Mouse (Mus musculus) kidney, embryonic 14.5 days (tissue): ENCODE results near the gene Arl14. TPM values are rescaled to one million over a fixed set of nuclear protein-coding genes. Genes with fewer than 3 reads are reported as not detected.

ENCODE experiments used
- ATAC-seq: fragments of 200-750 bp; cut with Nextera tagmentation; 2 replicates; pipeline ENCODE4 v1.8.0; 2017; ENCODE audit warnings: moderate number of reproducible peaks, mild to moderate bottlenecking, moderate TSS enrichment, moderate library complexity; ENCODE audit not compliant: low FRiP score, low TSS enrichment
- H3K27ac ChIP-seq: fragments of 300-500 bp; sonication (generic); 2 replicates; pipeline ENCODE4 v1.5.1; 2014; ENCODE audit warnings: low read depth, mild to moderate bottlenecking, low read length, moderate library complexity, mixed read lengths
- H3K27me3 ChIP-seq: fragments of 300-500 bp; sonication (generic); 2 replicates; pipeline ENCODE4 v1.6.1; 2014; ENCODE audit warnings: mild to moderate bottlenecking, low read length; ENCODE audit not compliant: control insufficient read depth, insufficient read depth
- H3K36me3 ChIP-seq: fragments of 300-500 bp; sonication (generic); 2 replicates; pipeline ENCODE4 v1.6.1; 2014; ENCODE audit warnings: low read length, mixed read lengths; ENCODE audit not compliant: control insufficient read depth, insufficient read depth
- H3K4me1 ChIP-seq: fragments of 300-500 bp; sonication (generic); 2 replicates; pipeline ENCODE4 v1.6.1; 2014; ENCODE audit warnings: low read length, mixed read lengths; ENCODE audit not compliant: control insufficient read depth, insufficient read depth
- H3K4me2 ChIP-seq: fragments of 300-500 bp; sonication (generic); replicated peaks from 2 replicates; pipeline ENCODE4 v1.6.1; 2014; ENCODE audit warnings: low read depth, mild to moderate bottlenecking, low read length
- H3K4me3 ChIP-seq: fragments of 300-500 bp; sonication (generic); 2 replicates; pipeline ENCODE4 v1.5.1; 2014; ENCODE audit warnings: mild to moderate bottlenecking, low read length
- H3K9ac ChIP-seq: fragments of 300-500 bp; sonication (generic); 2 replicates; pipeline ENCODE4 v1.6.1; 2014; ENCODE audit warnings: low read depth, mild to moderate bottlenecking, low read length, moderate library complexity
- H3K9me3 ChIP-seq: fragments of 300-500 bp; sonication (generic); 2 replicates; pipeline ENCODE4 v1.6.1; 2016; ENCODE audit warnings: low read length; ENCODE audit not compliant: control insufficient read depth
- WGBS: fragments of 180-500 bp; shearing (Covaris S2); extraction: QIAGEN DNeasy Blood & Tissue Kit; methylation state at CpG from one replicate; pipeline ENCODE4 v1.1.7; 2014; 5-methylcytosine and 5-hydroxymethylcytosine counted together
- polyA plus RNA-seq: library from polyadenylated mRNA; unstranded; fragments of >200 nt; fragmentation: Nextera tagmentation; extraction: Ambion mirVana; gene quantifications from 2 replicates; pipeline ENCODE4 v1.2.1, GENCODE M21; 2014

The Arl14 gene
- polyA plus RNA-seq, 1 experiment from 2014 or later, result not detected

GRCm38 (mm10) chr3:69186643-69187042, 35.6 kb upstream of the Arl14 start:
- no peak overlapping the region for H3K4me2 ChIP-seq
- no peaks in the 10 kb centered on the region for H3K4me1 ChIP-seq
- H3K4me3 ChIP-seq, result no peak overlapping the region
- no peaks in the 10 kb centered on the region for H3K27me3 ChIP-seq
- H3K27ac ChIP-seq, result no peak overlapping the region
- WGBS, result 87% methylated on average over 16 of the region's 16 CpGs
- no peaks in the 10 kb centered on the region for H3K9me3 ChIP-seq
- ATAC-seq, result no peak
- no peaks in the 10 kb centered on the region for H3K36me3 ChIP-seq
- H3K9ac ChIP-seq, result no peak overlapping the region

- H3K4me3 ChIP-seq, result no peak overlapping the region
- H3K36me3 ChIP-seq, result no peaks in the 10 kb centered on the region
- H3K9ac ChIP-seq, result no peak overlapping the region
- no peaks in the 10 kb centered on the region for H3K9me3 ChIP-seq
- WGBS, result 91% methylated on average over 3 of the region's 3 CpGs
- peaks cover 7% of the 10 kb centered on the region for H3K4me1 ChIP-seq
- no peaks in the 10 kb centered on the region for H3K27me3 ChIP-seq
- no peak for ATAC-seq
- no peak overlapping the region for H3K27ac ChIP-seq
- H3K4me2 ChIP-seq, result no peak overlapping the region
These were observed 29.2 kb upstream of the Arl14 start for GRCm38 (mm10) chr3:69192995-69193394.

- peaks cover 7% of the 10 kb centered on the region for H3K4me1 ChIP-seq
- peak; percentile 35; the same call in 1 of the 2 replicates for ATAC-seq
- H3K36me3 ChIP-seq, result no peaks in the 10 kb centered on the region
- H3K9me3 ChIP-seq, result no peaks in the 10 kb centered on the region
- WGBS, result 20% methylated on average over 9 of the region's 9 CpGs
- no peaks in the 10 kb centered on the region for H3K27me3 ChIP-seq
- no peak overlapping the region for H3K4me2 ChIP-seq
- no peak overlapping the region for H3K27ac ChIP-seq
- no peak overlapping the region for H3K9ac ChIP-seq
- H3K4me3 ChIP-seq, result no peak overlapping the region
These were observed 27.7 kb upstream of the Arl14 start for GRCm38 (mm10) chr3:69194496-69194895.

GRCm38 (mm10) chr3:69195251-69195650, 27.0 kb upstream of the Arl14 start:
- H3K36me3 ChIP-seq, result no peaks in the 10 kb centered on the region
- peak; percentile 72; the same call in 1 of the 2 replicates for ATAC-seq
- 30% methylated on average over 8 of the region's 8 CpGs for WGBS
- peaks cover 7% of the 10 kb centered on the region for H3K4me1 ChIP-seq
- H3K4me3 ChIP-seq, result no peak overlapping the region
- H3K27ac ChIP-seq, result no peak overlapping the region
- H3K9me3 ChIP-seq, result no peaks in the 10 kb centered on the region
- H3K27me3 ChIP-seq, result no peaks in the 10 kb centered on the region
- no peak overlapping the region for H3K4me2 ChIP-seq
- no peak overlapping the region for H3K9ac ChIP-seq

- H3K9ac ChIP-seq, result no peak overlapping the region
- H3K27me3 ChIP-seq, result no peaks in the 10 kb centered on the region
- no peaks in the 10 kb centered on the region for H3K36me3 ChIP-seq
- H3K4me1 ChIP-seq, result peaks cover 7% of the 10 kb centered on the region
- H3K9me3 ChIP-seq, result no peaks in the 10 kb centered on the region
- no peak overlapping the region for H3K27ac ChIP-seq
- H3K4me2 ChIP-seq, result no peak overlapping the region
- no peak for ATAC-seq
- no peak overlapping the region for H3K4me3 ChIP-seq
- WGBS, result 57% methylated on average over 2 of the region's 2 CpGs
These were observed 24.1 kb upstream of the Arl14 start for GRCm38 (mm10) chr3:69198098-69198497.

GRCm38 (mm10) chr3:69200251-69200650, 22.0 kb upstream of the Arl14 start:
- WGBS, result 64% methylated on average over 1 of the region's 1 CpGs
- Histone ChIP-seq H3K9me3 (no peaks in the 10 kb centered on the region), H3K4me1 (no peaks in the 10 kb centered on the region), H3K9ac (no peak overlapping the region), H3K4me3 (no peak overlapping the region), H3K27me3 (no peaks in the 10 kb centered on the region), H3K27ac (no peak overlapping the region), H3K4me2 (no peak overlapping the region), H3K36me3 (no peaks in the 10 kb centered on the region)
- ATAC-seq, result no peak

GRCm38 (mm10) chr3:69201206-69201605, 21.0 kb upstream of the Arl14 start:
- Histone ChIP-seq H3K36me3 (no peaks in the 10 kb centered on the region), H3K27me3 (no peaks in the 10 kb centered on the region), H3K4me1 (peaks cover 6% of the 10 kb centered on the region; the same call in 1 of the 2 replicates), H3K4me2 (no peak overlapping the region), H3K9ac (no peak overlapping the region), H3K27ac (no peak overlapping the region), H3K9me3 (no peaks in the 10 kb centered on the region), H3K4me3 (no peak overlapping the region)
- ATAC-seq, result no peak
- 69% methylated on average over 2 of the region's 2 CpGs for WGBS

GRCm38 (mm10) chr3:69202876-69203275, 19.3 kb upstream of the Arl14 start:
- no peak overlapping the region for H3K9ac ChIP-seq
- H3K4me1 ChIP-seq, result peaks cover 6% of the 10 kb centered on the region; the same call in 1 of the 2 replicates
- no peaks in the 10 kb centered on the region for H3K36me3 ChIP-seq
- H3K27ac ChIP-seq, result no peak overlapping the region
- ATAC-seq, result no peak
- H3K9me3 ChIP-seq, result no peaks in the 10 kb centered on the region
- no peak overlapping the region for H3K4me2 ChIP-seq
- WGBS, result 75% methylated on average over 4 of the region's 4 CpGs
- no peak overlapping the region for H3K4me3 ChIP-seq
- H3K27me3 ChIP-seq, result no peaks in the 10 kb centered on the region

GRCm38 (mm10) chr3:69205266-69206054, 16.8 kb upstream of the Arl14 start:
- no peak; the same call in 1 of the 2 replicates for ATAC-seq
- WGBS, result 39% methylated on average over 7 of the region's 7 CpGs
- Histone ChIP-seq H3K27me3 (no peaks in the 10 kb centered on the region), H3K4me1 (peaks cover 6% of the 10 kb centered on the region; the same call in 1 of the 2 replicates), H3K9me3 (no peaks in the 10 kb centered on the region), H3K4me2 (no peak overlapping the region; the same call in 1 of the 2 replicates), H3K36me3 (no peaks in the 10 kb centered on the region), H3K27ac (no peak overlapping the region), H3K9ac (no peak overlapping the region), H3K4me3 (no peak overlapping the region)
